Mouse (Mus musculus) gastrocnemius, adult 2 months (tissue): Measurements from ENCODE around the gene Phf2. TPM values are rescaled to one million over a fixed set of nuclear protein-coding genes. Genes with fewer than 3 reads are reported as not detected.

Experiments
- DNase-seq: peaks from one replicate; pipeline ENCODE4 v3.0.0; 2022
- H3K27ac ChIP-seq: fragments of 200-600 bp; 2 replicates; pipeline ENCODE4 v1.8.1; 2022; ENCODE audit warnings: mild to moderate bottlenecking
- H3K4me3 ChIP-seq: fragments of 200-600 bp; 2 replicates; pipeline ENCODE4 v1.8.1; 2022; ENCODE audit warnings: mild to moderate bottlenecking, moderate library complexity
- CTCF ChIP-seq: fragments of 200-600 bp; IDR thresholded peaks from 2 replicates; pipeline ENCODE4 v1.8.1; 2022; ENCODE audit warnings: antibody characterized with exemption, mild to moderate bottlenecking, moderate library complexity
- intact Hi-C: fragments of 180-260 bp; cut with DNase I; formaldehyde crosslinking; loops from one replicate; pipeline ENCODE4 v1.15.1; 2025
- total RNA-seq, 2 experiments: library from RNA; stranded (reverse); gene quantifications; 2 replicates each; pipeline ENCODE4 v1.2.3; 2021

The Phf2 gene
- total RNA-seq, 2 experiments from 2014 or later, result 33.8 to 34.7 TPM

DNA sequence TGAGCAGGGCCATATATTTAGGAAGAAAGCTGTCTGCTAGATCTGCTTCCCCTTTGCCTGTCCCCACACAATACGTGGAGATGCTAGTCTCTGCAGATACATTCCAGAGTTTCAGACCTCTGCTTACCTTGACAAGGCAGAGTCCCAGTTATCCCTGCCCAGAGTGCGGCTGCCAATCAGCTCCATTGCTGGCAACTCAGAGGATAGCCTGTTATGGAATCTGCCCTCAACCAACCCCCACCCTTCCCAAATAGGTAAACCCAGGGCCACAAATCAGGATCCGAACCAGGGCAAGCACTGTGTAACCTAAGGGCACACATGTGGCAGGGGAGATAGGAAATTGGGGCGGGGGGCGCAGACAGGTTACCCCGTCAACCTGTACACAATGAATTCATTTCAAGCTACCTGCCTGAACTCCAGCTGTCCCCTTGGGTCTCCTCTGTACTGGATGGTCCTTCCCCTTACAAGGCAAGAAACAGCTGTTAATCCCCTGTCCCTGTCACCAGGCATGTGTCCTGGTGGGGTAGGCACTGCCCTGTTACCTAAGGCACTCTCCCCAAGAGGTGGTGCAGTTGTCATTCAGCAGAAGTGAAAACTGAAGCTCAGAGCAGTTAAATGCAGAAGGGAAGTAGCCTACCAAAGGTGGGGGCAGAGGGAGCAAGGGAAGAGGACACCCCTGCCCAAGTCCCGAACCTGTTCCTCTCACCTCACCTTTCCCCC, 1.1 kb upstream of the Phf2 start:
- peak overlapping the region; percentile 96 for H3K4me3 ChIP-seq
- H3K27ac ChIP-seq, result peak overlapping the region; percentile 96
- intact Hi-C loops, result loop anchor here (5.0 to 10.0 kb wide), 2 partner anchors 95 to 303 kb away; partner anchors contain the start of gene Fam120a
- TF ChIP-seq CTCF, result no peak
- DNase-seq, result peak; percentile 57

DNA sequence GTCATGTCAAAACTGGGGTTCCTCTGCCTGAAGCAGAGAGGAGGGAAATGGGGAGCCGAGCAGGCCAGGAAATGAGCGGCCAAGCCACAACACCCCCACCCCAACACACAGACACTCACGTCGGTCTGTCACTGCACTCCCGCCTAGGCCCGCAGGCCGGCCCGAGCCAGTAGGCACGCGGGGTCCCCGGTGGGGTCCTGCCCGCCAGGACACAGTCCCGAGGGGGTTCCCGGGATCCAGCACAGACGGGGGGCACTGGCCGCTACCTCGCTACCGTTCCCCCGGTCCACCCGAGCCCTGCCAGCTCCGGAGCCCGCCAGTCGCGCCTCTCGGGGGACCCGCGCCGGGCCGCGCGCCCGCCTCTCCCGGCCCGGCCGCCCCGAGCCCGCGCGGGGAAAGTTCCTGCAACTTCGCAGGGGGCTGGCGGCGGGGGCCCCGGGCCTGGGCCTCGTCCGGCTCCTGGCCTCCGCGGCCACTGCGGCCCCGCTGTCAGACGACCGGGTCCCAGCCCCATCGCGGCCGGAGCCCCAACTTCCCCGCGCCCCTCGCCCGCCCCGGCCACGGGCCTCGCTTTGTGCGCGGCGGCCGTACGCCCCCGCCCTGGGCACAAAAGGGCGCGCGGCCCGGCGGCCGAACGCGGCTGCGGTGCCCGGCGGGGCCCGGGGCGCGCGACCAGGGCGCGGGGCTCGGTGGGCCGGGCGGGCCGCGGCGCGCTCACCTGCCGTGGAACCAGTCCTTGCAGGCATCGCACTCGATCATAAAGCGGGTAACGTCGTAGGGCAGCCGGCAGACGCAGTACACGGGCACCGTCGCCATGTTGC, 759 bp downstream of the Phf2 start:
- intact Hi-C loops, result loop anchor here (5.0 to 10.0 kb wide), 2 partner anchors 97 to 305 kb away; partner anchors contain the start of gene Fam120a
- Histone ChIP-seq H3K4me3 (peak overlapping the region; percentile 96), H3K27ac (peak overlapping the region; percentile 91)
- no peak for TF ChIP-seq CTCF
- peak; percentile 68 for DNase-seq

DNA sequence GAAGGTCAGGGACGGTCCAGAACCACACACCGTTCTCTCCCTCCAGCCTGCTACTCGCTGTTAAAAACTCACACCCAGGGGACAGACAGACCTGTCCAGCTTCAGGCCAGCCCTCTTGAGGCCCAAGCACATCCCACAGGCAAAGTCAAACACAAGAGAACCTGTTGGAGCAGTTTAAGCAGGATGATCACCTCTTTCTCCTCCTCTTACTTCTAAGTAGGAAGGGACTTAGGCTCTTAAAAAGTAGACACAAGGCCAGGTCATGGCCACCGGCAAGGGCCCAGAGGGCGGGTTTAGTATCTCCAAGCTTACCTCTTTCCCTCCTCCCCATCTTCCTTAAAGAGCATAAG, 1.3 kb downstream of the Phf2 start:
- TF ChIP-seq CTCF, result no peak
- intact Hi-C loops, result no loop called here
- H3K4me3 ChIP-seq, result peak overlapping the region; percentile 96
- DNase-seq, result no peak
- peak overlapping the region; percentile 91 for H3K27ac ChIP-seq

DNA sequence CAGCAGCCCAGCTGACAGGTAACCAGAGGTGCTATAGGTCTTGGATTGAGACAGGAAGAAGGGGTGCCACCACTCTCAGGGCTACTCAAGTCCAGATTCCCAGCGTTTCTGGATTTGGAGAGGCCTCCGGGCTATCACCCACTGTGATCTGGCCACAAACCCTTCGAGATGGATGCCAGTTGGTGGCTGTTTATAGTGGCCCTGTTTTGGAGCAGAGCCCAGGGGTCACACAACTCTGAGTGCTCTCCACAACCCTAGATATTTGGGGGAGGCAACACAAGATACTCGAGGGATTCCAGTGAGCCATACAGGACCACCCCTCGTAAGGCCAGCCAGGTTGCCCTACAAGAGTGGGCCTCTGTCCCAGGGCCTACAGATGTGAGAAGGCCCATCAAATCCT, 1.8 kb downstream of the Phf2 start:
- Histone ChIP-seq H3K27ac (peak overlapping the region; percentile 91), H3K4me3 (peak overlapping the region; percentile 96)
- DNase-seq, result peak; percentile 18
- intact Hi-C loops, result no loop called here
- no peak for TF ChIP-seq CTCF

DNA sequence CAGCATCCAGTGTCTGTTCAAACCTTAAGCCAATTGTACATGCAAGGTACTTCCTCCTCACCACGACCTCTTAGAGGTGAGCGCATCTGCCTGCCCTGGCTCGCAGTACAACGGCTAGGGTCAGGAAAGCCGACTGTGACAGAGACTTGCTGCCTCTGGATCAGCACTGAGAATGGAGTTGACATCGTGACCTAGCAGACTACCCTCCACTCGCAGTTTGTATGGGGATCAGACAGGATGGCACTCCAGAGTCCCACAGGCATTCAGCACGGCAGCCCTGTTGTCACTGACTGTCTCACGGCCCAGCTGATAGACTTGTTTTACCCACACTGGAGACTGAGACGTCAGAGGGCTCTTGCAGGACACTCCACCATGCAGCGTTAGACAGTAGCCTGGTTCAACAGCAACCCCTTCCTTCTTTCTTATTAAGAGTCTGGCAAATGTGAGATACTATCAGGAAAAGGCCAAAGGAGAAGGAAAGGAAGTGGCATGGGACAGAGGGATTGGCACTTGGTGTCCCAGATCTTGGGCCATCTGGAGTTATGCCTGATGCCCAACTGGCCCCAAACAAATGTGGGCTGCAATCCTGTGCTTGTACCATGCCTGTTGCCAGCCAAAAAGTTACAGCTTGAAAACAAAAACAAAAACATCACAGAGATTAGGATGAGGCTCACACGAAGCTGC, 6.1 kb downstream of the Phf2 start:
- no peak for DNase-seq
- Histone ChIP-seq H3K27ac (peak overlapping the region; percentile 56), H3K4me3 (no peak overlapping the region)
- no peak for TF ChIP-seq CTCF
- intact Hi-C loops, result no loop called here

DNA sequence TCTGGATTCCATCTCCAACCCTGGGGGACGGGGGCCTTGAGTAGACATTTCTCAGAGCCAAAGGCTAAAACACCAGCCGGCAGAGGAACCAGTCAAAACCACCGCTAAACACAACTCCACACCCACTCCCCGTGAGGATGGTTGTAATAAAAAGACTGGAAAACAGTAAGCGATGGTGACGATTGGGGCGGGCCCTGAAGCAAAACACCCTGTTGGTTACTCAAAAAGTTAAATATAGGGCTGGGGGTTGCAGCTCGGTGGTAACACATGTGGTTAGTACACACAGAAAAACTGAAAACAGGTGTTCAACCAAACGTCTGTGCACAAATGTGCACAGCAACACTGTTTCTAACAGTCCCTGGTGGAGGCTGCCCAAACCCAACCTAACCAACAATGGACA, 7.4 kb downstream of the Phf2 start:
- no peak for DNase-seq
- no peak overlapping the region for H3K27ac ChIP-seq
- intact Hi-C loops, result no loop called here
- TF ChIP-seq CTCF, result no peak
- H3K4me3 ChIP-seq, result no peak overlapping the region

DNA sequence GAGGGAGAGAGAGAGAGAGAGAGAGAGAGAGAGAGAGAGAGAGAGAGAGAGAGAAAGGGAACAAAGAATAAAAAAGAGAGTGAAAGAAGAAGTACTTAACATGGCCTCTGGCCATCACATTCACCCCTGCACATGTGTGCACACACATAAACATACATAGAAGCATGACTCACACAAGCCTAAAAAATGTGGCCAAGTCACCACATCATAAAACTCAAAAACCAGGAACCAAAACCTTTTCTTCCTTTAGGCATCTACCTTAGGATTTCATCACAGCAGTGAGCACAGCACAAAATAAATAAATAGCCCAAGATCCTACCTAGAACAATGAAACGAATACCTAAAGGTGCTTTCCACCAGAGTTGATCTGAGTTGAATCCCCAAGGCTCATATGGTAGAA, 9.0 kb downstream of the Phf2 start:
- Histone ChIP-seq H3K27ac (no peak overlapping the region), H3K4me3 (no peak overlapping the region)
- no peak for TF ChIP-seq CTCF
- no peak for DNase-seq
- intact Hi-C loops, result no loop called here

DNA sequence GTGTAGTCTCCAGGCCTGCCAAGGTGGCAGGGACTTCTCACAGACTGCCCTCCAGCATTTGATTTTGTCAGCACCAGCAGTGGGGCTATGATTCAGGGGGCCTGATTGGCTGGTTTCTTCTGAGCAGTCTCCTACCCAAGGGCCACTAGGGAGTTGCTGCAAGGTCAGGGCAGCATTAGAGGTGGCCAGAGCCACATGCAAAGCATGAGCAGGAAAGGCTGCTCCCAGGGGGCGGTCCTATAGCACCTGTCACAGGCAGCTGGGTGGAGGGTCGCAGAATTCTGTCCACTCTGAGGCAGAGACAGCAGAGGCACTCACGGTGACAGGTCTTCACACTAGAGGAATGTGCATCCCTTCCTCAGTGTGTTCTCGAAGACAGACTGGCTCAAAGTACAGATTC, 12.1 kb downstream of the Phf2 start:
- H3K4me3 ChIP-seq, result no peak overlapping the region
- DNase-seq, result peak; percentile 37
- no peak for TF ChIP-seq CTCF
- intact Hi-C loops, result no loop called here
- peak overlapping the region; percentile 59; the same call in 1 of the 2 replicates for H3K27ac ChIP-seq

DNA sequence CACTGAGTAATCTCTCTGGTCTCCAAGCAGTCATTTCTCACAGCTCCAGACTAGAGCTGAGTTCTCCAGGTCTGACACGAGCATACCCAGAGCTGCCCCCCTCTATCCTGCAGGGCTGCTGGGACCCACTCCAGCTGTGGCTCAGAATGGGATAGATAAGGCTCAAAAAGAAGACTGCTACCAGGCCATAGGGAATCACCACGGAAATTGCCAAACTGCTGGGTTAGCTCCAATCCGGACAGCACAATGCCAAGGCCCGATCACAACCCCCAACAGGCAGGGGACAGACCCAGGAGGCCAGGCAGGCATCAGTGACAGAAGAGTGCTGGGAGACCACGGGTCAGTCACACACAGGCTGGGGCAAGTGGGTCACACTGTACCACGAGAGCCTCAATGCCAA, 12.9 kb downstream of the Phf2 start:
- peak; percentile 25 for DNase-seq
- TF ChIP-seq CTCF, result no peak
- H3K27ac ChIP-seq, result peak overlapping the region; percentile 59
- intact Hi-C loops, result no loop called here
- H3K4me3 ChIP-seq, result no peak overlapping the region

DNA sequence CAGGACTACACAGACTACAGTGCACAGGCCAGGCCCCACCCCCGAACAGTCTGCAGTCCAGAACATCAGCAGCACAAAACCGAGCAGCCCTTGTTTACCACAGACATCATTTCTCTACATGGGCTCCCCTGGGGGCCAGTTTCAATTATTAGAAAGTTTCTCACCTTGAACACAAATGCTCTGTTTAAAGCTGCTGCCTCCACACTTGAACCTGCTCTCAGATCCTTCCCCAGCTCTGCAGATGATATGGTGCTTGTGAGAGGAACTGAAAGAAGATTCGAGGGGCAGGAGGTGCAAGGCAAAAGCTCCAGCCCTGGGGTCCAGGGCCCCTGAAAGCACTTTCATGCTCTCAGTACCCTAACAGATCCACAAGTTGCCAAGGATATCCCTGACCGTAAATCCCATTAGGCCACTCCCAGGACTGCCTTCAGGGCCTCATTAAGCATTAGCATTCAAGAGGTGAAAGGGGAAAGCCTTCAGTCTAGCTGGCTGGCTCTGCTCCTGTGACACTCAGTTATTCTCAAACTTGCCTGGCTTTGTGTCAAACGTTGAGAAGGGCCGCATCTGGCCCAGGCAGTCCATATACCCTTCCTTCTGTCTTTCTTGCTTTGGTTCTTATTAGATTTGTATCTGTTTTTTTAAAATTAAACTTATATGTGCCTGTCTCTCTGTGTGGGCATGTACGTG, 13.5 kb downstream of the Phf2 start:
- Histone ChIP-seq H3K27ac (peak overlapping the region; percentile 59), H3K4me3 (no peak overlapping the region)
- intact Hi-C loops, result no loop called here
- TF ChIP-seq CTCF, result no peak
- peak; percentile 40 for DNase-seq

DNA sequence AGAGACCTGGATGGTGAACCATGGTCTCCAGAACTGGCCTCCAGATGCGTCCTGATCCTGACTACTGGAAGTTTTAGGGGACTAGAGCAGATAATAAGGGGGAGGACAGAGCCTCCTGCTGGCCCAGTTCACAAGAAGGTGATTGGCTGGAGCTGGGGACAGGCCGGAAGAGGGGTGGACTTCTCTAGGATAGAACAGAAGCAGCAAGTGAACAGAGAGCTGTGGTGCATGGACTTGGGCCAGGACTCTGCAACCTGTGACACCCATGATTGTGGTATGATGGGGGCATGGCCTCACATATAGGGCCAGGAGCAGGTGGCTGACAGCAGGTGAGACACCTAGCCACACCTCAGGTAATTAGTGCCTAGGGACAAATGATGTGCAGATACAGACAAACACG, 17.0 kb downstream of the Phf2 start:
- TF ChIP-seq CTCF, result no peak
- no peak overlapping the region for H3K4me3 ChIP-seq
- intact Hi-C loops, result loop anchor here (5.0 kb wide), 1 partner anchor 143 kb away; no protein-coding TSS in a partner anchor
- H3K27ac ChIP-seq, result peak overlapping the region; percentile 12; the same call in 1 of the 2 replicates
- no peak for DNase-seq

DNA sequence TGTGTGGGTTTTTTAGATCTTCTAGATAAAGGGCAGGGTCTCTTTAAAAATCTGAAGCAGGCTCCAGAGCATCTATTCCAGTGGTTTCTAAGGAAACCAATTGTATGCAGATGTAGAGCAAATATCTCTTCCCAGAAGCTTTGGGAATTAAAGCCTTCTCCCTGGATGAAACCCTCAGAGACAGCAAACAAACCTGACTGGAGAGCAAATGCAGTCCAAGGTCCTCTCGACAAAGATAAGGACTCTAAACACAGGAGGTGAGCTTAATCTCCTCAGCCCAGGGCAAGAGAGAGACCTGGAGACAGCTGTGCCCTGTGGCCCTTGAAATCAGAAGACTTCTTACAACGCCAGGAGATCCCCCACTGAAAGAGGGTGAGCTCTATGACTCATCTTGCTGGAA, 17.4 kb downstream of the Phf2 start:
- Histone ChIP-seq H3K27ac (peak overlapping the region; percentile 5; the same call in 1 of the 2 replicates), H3K4me3 (no peak overlapping the region)
- no peak for DNase-seq
- no peak for TF ChIP-seq CTCF
- intact Hi-C loops, result loop anchor here (5.0 kb wide), 1 partner anchor 144 kb away; no protein-coding TSS in a partner anchor
